Mouse (Mus musculus): ENCODE measurements around the gene Garem2. TPM values are rescaled to one million over a fixed set of nuclear protein-coding genes. Genes with fewer than 3 reads are reported as not detected.

The Garem2 gene
- polyA plus RNA-seq, 1 experiment from 2014 or later, result 1.1 TPM

DNA sequence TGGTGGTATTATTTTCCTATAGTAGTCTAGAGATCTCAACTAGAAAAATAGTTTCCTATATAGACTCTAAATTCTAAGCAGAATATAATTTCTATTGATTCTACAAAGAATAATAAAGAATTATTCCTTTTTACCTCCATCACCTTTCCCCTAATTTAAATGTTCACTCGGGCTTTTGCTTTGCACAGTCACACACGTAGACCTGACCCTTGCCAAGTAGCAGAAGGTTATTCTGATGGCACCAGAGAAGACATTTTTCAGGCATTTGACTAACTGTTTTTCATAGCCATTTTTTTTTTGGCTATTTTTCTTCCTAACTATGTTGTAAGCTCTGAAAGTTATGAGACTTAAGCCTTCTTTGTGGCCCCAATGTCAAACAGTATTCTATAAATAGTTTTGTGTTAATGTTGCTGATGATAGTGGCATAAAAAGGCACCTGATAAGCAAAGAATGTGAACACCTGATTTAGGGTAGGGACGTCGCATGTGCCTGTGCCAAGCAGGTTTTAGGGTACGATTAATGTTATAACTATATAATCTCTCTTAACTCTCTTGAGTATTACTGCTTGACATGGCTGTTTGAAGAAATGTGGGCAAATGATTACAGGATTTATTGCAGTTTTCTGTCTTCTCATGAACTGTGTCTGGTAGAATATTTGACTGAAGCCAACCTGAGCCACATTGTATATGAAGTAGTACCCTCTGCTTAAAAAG lies 60.4 kb downstream of the Garem2 start:
- Histone ChIP-seq H3K4me1 (ENCODE audit: control insufficient read depth, insufficient read depth, low read length) (no peaks in the 10 kb centered on the region), H3K9me3 (ENCODE audit: control insufficient read depth, low read length) (no peaks in the 10 kb centered on the region), H3K36me3 (ENCODE audit: control insufficient read depth, insufficient read depth, low read length) (peaks cover 41% of the 10 kb centered on the region), H3K4me2 (ENCODE audit: low read depth, low read length) (no peak overlapping the region), H3K9ac (ENCODE audit: low read depth, low read length) (no peak overlapping the region), H3K27me3 (replicated peaks; ENCODE audit: control insufficient read depth, insufficient read depth, low read length) (no peaks in the 10 kb centered on the region), H3K4me3 (ENCODE audit: low read depth, low read length) (no peak overlapping the region), H3K27ac (replicated peaks; ENCODE audit: low read depth, low read length) (no peak overlapping the region)
- 90% methylated on average over 5 of the region's 5 CpGs for WGBS
- ATAC-seq (ENCODE audit: low read depth) (no peak), DNase-seq (ENCODE audit: low spot score) (no peak)

Other genes with a start within 250 kb of the Garem2 start
- 0.22 and 0.24 TPM in 2 replicates for gene Il6, start 92.0 kb upstream of the Garem2 start, polyA plus RNA-seq (2014; fragmentation: Nextera tagmentation; extraction: Ambion mirVana)
- gene Tyms, start 31.5 kb upstream of the Garem2 start, polyA plus RNA-seq (2014; fragmentation: Nextera tagmentation; extraction: Ambion mirVana), result 198 and 220 TPM in 2 replicates
- gene 3110082J24Rik, start 925 bp downstream of the Garem2 start, polyA plus RNA-seq (2014; fragmentation: Nextera tagmentation; extraction: Ambion mirVana), result not detected in 2 replicates
- gene Hadha, start 50.0 kb downstream of the Garem2 start, polyA plus RNA-seq (2014; fragmentation: Nextera tagmentation; extraction: Ambion mirVana), result 120 and 125 TPM in 2 replicates
- 138 and 147 TPM in 2 replicates for gene Hadhb, start 50.1 kb downstream of the Garem2 start, polyA plus RNA-seq (2014; fragmentation: Nextera tagmentation; extraction: Ambion mirVana)
- gene Adgrf3, start 100.6 kb downstream of the Garem2 start, polyA plus RNA-seq (2014; fragmentation: Nextera tagmentation; extraction: Ambion mirVana), result 0.10 TPM in 1 of 2 replicates, not detected in the other
- gene Selenoi, start 127.4 kb downstream of the Garem2 start, polyA plus RNA-seq (2014; fragmentation: Nextera tagmentation; extraction: Ambion mirVana), result 19.9 and 20.7 TPM in 2 replicates
- gene Drc1, start 176.2 kb downstream of the Garem2 start, polyA plus RNA-seq (2014; fragmentation: Nextera tagmentation; extraction: Ambion mirVana), result 1.1 and 3.4 TPM in 2 replicates